Comparison of ENCODE assay signal across 9 mouse cellular contexts in genomic region chr10:108113361-108114237, GRCm38 (mm10). TPM values are rescaled to one million over a fixed set of nuclear protein-coding genes. Genes with fewer than 3 reads are reported as not detected.
DNase-seq lines count a peak whose midpoint lies in the region; ATAC-seq lines count a peak whose summit lies in the region.
"Had no signal": no experiment of that assay in that cellular context is flagged by ENCODE, and none has a peak within 500 bp of the region (broad histone marks: within the 10 kb centered on the region; RNA-seq: fewer than 3 reads in every experiment).

No protein-coding gene starts in this region.

- no peaks in the 10 kb centered on the region for H3K9me3 ChIP-seq in kidney, embryonic 15.5 days (replicated peaks)
- H3K9me3 ChIP-seq in embryonic facial prominence, embryonic 12.5 days = no peaks in the 10 kb centered on the region
- H3K9me3 ChIP-seq in intestine, embryonic 14.5 days (ENCODE audit: control insufficient read depth, low read length) = no peaks in the 10 kb centered on the region

- 56% methylated on average over 17 of the region's 17 CpGs for WGBS in kidney, embryonic 15.5 days
- WGBS in embryonic facial prominence, embryonic 12.5 days = 27% methylated on average over 17 of the region's 17 CpGs
- WGBS in intestine, embryonic 14.5 days = 32% methylated on average over 17 of the region's 17 CpGs

- ATAC-seq in kidney, embryonic 15.5 days (replicated peaks; ENCODE audit: low FRiP score) = peak; percentile 60; the same call in 1 of the 2 replicates
- ATAC-seq in embryonic facial prominence, embryonic 12.5 days (ENCODE audit: insufficient number of reproducible peaks, insufficient read depth, low FRiP score, low TSS enrichment) = peak; percentile 65; the same call in 1 of the 2 replicates
- ATAC-seq in intestine, embryonic 14.5 days (replicated peaks; ENCODE audit: low FRiP score, low TSS enrichment, low read depth) = peak; percentile 95
- ATAC-seq in megakaryocyte progenitor cell, adult 5-6 weeks (replicated peaks; ENCODE audit: poor library complexity) = peak; percentile 90
- no peak for ATAC-seq in CD4-positive, CD25-positive, alpha-beta regulatory T cell, adult 4 months

- H3K4me1 ChIP-seq in kidney, embryonic 15.5 days = no peaks in the 10 kb centered on the region
- 0 out of 2 replicates have a peak, but pooled peaks cover 5% of the 10 kb centered on the region for H3K4me1 ChIP-seq in embryonic facial prominence, embryonic 12.5 days
- H3K4me1 ChIP-seq in intestine, embryonic 14.5 days (replicated peaks; ENCODE audit: control insufficient read depth, insufficient read depth, low read length) = no peaks in the 10 kb centered on the region; the same call in 1 of the 2 replicates

- H3K36me3 ChIP-seq in kidney, embryonic 15.5 days = no peaks in the 10 kb centered on the region
- H3K36me3 ChIP-seq in embryonic facial prominence, embryonic 12.5 days = no peaks in the 10 kb centered on the region
- no peaks in the 10 kb centered on the region for H3K36me3 ChIP-seq in intestine, embryonic 14.5 days (ENCODE audit: control insufficient read depth, insufficient read depth, low read length)

- H3K9ac ChIP-seq in kidney, embryonic 15.5 days = no peak overlapping the region
- H3K9ac ChIP-seq in embryonic facial prominence, embryonic 12.5 days = no peak overlapping the region
- H3K9ac ChIP-seq in intestine, embryonic 14.5 days (ENCODE audit: low read length) = peak overlapping the region; percentile 25; the same call in 1 of the 2 replicates

- H3K27ac ChIP-seq in kidney, embryonic 15.5 days = no peak overlapping the region
- H3K27ac ChIP-seq in embryonic facial prominence, embryonic 12.5 days = no peak overlapping the region
- peak overlapping the region; percentile 62; the same call in 1 of the 2 replicates for H3K27ac ChIP-seq in intestine, embryonic 14.5 days (ENCODE audit: low read depth)
- H3K27ac ChIP-seq: macrophage had no signal

- no peaks in the 10 kb centered on the region for H3K27me3 ChIP-seq in kidney, embryonic 15.5 days
- H3K27me3 ChIP-seq in embryonic facial prominence, embryonic 12.5 days = no peaks in the 10 kb centered on the region
- H3K27me3 ChIP-seq in intestine, embryonic 14.5 days (replicated peaks; ENCODE audit: control insufficient read depth, insufficient read depth, low read length) = no peaks in the 10 kb centered on the region

- DNase-seq in kidney, postnatal 25 days = no peak
- peak; percentile 71 for DNase-seq in intestine, embryonic 14.5 days (ENCODE audit: low spot score)
- DNase-seq in yolk sac, embryonic 10.5 days (ENCODE audit: low spot score) = peak; percentile 82
- DNase-seq in gastrocnemius, postnatal 10 days = no peak

- H3K4me2 ChIP-seq in kidney, embryonic 15.5 days = peak overlapping the region; percentile 46
- peak overlapping the region; percentile 40 for H3K4me2 ChIP-seq in embryonic facial prominence, embryonic 12.5 days (replicated peaks)
- H3K4me2 ChIP-seq in intestine, embryonic 14.5 days (ENCODE audit: low read length) = peak overlapping the region; percentile 54

- 0 out of 2 replicates have a peak overlapping the region, but pooled peaks have one; percentile 12 for H3K4me3 ChIP-seq in kidney, embryonic 15.5 days (replicated peaks)
- peak overlapping the region; percentile 20 for H3K4me3 ChIP-seq in embryonic facial prominence, embryonic 12.5 days
- peak overlapping the region; percentile 18; the same call in 1 of the 2 replicates for H3K4me3 ChIP-seq in intestine, embryonic 14.5 days (ENCODE audit: low read depth, low read length)

RNA-seq across cellular contexts. Expression of gene Ppp1r12a, which starts 48.4 kb away (rescaled TPM):
- polyA plus RNA-seq in kidney, embryonic 15.5 days (2015; fragmentation: Nextera tagmentation; extraction: Ambion mirVana) = 87.2 and 94.4 TPM in 2 replicates
- 85.6 and 85.8 TPM in 2 replicates for polyA plus RNA-seq in embryonic facial prominence, embryonic 12.5 days (2016; fragmentation: Nextera tagmentation; extraction: Ambion mirVana)
- polyA plus RNA-seq in intestine, embryonic 14.5 days (2014; fragmentation: Nextera tagmentation; extraction: Ambion mirVana) = 117 and 123 TPM in 2 replicates
- 101 and 106 TPM in 2 replicates for total RNA-seq in megakaryocyte progenitor cell, adult 5-6 weeks (2015)
- 137 and 172 TPM in 2 replicates for total RNA-seq in megakaryocyte progenitor cell, adult 5-6 weeks (2017)
- 100 to 1,000 TPM; 272 to 280 TPM for polyA plus RNA-seq in CD4-positive, CD25-positive, alpha-beta regulatory T cell, adult 4 months (2017; shearing (Covaris generic))
- total RNA-seq in gastrocnemius, postnatal 10 days (2021) = 10 to 100 TPM; 48.7 to 65.4 TPM

Comparison
In these comparisons a context has a peak if more than half of its experiments do, and no peak if none do; other contexts are left out.
1. DNase-seq: peak in intestine, embryonic 14.5 days (single experiment) and yolk sac, embryonic 10.5 days (single experiment); none in kidney, postnatal 25 days (0 of 2) and gastrocnemius, postnatal 10 days (single experiment).
2. Peak in every context shown above with its lines, with median percentiles within 50 percentile points of each other: H3K4me2 ChIP-seq and H3K4me3 ChIP-seq.